Mouse (Mus musculus) kidney, adult 2 months (tissue): ENCODE measurements at regions not wholly inside any gene's neighbourhood (a gene's known extent, or its start where the extent isn't known, plus 50 kb on each side); places are given as distances from the start of the nearest gene placed in this dataset.

Experiments
- CTCF ChIP-seq: fragments of 200-500 bp; conservative IDR thresholded peaks from 2 replicates; pipeline ENCODE4 v1.5.1; 2011; ENCODE audit warnings: low read depth, mild to moderate bottlenecking, control low read depth, low read length, moderate library complexity, mixed read lengths; ENCODE audit not compliant: insufficient read depth, insufficient read length
- POLR2A ChIP-seq: fragments of 200-500 bp; IDR thresholded peaks from one replicate; pipeline ENCODE4 v1.6.1; 2011; ENCODE audit warnings: low read depth, low read length, control low read depth

DNA sequence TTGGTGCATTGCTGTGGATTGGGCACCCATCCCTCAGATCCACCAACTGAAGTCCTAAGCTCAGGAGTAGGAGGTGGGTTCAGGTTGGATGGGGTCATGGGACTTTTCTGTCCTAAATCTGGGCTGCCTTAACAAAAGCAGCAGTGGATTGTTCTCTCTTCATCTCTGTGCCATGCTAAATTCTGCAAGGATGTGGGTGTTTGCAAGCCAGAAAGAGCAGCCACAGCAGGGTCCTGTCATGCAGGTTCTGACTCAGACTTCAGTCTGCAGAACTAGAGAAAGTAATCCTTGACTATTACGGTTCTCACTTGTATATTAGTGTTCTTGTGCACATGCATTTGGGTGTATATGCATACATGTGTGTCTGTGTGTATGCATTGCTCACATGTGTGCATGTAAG is 125.5 kb upstream of the Gm17728 start:
- TF ChIP-seq CTCF (no peak), POLR2A (no peak)
